Mouse (Mus musculus) heart, embryonic 12.5 days (tissue): ENCODE data around the gene Etfa. TPM values are rescaled to one million over a fixed set of nuclear protein-coding genes. Genes with fewer than 3 reads are reported as not detected.

ENCODE experiments used
- ATAC-seq: fragments of 200-750 bp; cut with Nextera tagmentation; 2 replicates; pipeline ENCODE4 v1.8.0; 2017; ENCODE audit warnings: moderate TSS enrichment, moderate library complexity; ENCODE audit not compliant: insufficient number of reproducible peaks, low FRiP score
- H3K27ac ChIP-seq: fragments of 300-500 bp; sonication (generic); 2 replicates; pipeline ENCODE4 v1.5.1; 2016; ENCODE audit warnings: mild to moderate bottlenecking, moderate library complexity; ENCODE audit not compliant: poor library complexity, severe bottlenecking
- H3K27me3 ChIP-seq: fragments of 300-500 bp; sonication (generic); replicated peaks from 2 replicates; pipeline ENCODE4 v1.6.1; 2016; ENCODE audit warnings: mild to moderate bottlenecking, moderate library complexity
- H3K36me3 ChIP-seq: fragments of 300-500 bp; sonication (generic); 2 replicates; pipeline ENCODE4 v1.6.1; 2016; ENCODE audit warnings: mild to moderate bottlenecking, moderate library complexity
- H3K4me1 ChIP-seq: fragments of 300-500 bp; sonication (generic); replicated peaks from 2 replicates; pipeline ENCODE4 v1.6.1; 2016; ENCODE audit warnings: mild to moderate bottlenecking
- H3K4me2 ChIP-seq: fragments of 300-500 bp; sonication (generic); 2 replicates; pipeline ENCODE4 v1.6.1; 2016; ENCODE audit warnings: mild to moderate bottlenecking, moderate library complexity
- H3K4me3 ChIP-seq: fragments of 300-500 bp; sonication (generic); 2 replicates; pipeline ENCODE4 v1.5.1; 2016; ENCODE audit warnings: mild to moderate bottlenecking
- H3K9ac ChIP-seq: fragments of 300-500 bp; sonication (generic); 2 replicates; pipeline ENCODE4 v1.6.1; 2016; ENCODE audit warnings: mild to moderate bottlenecking, moderate library complexity
- H3K9me3 ChIP-seq: fragments of 300-500 bp; sonication (generic); replicated peaks from 2 replicates; pipeline ENCODE4 v1.6.1; 2016; ENCODE audit warnings: mild to moderate bottlenecking, moderate library complexity
- WGBS: fragments of 180-500 bp; shearing (Covaris S2); methylation state at CpG from one replicate; pipeline ENCODE4 v1.1.7; 2016; 5-methylcytosine and 5-hydroxymethylcytosine counted together
- polyA plus RNA-seq: library from polyadenylated mRNA; unstranded; fragments of >200 nt; fragmentation: Nextera tagmentation; extraction: Ambion mirVana; gene quantifications from 2 replicates; pipeline ENCODE4 v1.2.1, GENCODE M21; 2016

The Etfa gene
- polyA plus RNA-seq, 1 experiment from 2014 or later: 318 TPM

- peak overlapping the region; percentile 98; the same call in 1 of the 2 replicates for H3K9ac ChIP-seq
- H3K4me1 ChIP-seq: peaks cover 18% of the 10 kb centered on the region
- WGBS: 79% methylated on average over 10 of the region's 10 CpGs
- no peaks in the 10 kb centered on the region for H3K9me3 ChIP-seq
- H3K27ac ChIP-seq: no peak overlapping the region
- peaks cover 5% of the 10 kb centered on the region for H3K36me3 ChIP-seq
- H3K27me3 ChIP-seq: peaks cover 19% of the 10 kb centered on the region
- no peak for ATAC-seq
- H3K4me3 ChIP-seq: peak overlapping the region; percentile 98
- peak overlapping the region; percentile 81 for H3K4me2 ChIP-seq
These were observed 1.3 kb downstream of the Etfa start for GRCm38 (mm10) chr9:55510651-55511235.

DNA sequence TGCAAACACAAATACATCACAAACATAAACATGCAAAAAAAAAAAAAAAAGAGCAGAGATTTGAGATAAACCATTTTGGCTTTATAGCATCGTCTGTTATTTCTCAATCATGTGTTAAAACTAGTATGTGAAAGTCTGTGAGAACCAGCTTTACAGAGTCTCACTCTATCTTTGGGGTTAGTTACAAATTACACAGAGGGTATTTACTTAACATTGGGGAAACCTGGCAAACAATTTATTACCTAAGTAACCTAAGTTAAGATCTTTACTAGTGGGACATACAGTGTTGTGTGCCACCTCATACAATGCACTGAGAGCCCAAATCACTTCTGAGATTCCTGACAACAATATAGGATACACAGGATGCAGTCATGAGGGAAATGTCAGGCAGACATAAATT, 2.3 kb downstream of the Etfa start:
- Histone ChIP-seq H3K4me1 (peaks cover 28% of the 10 kb centered on the region), H3K27ac (no peak overlapping the region), H3K4me3 (no peak overlapping the region), H3K4me2 (no peak overlapping the region), H3K27me3 (peaks cover 14% of the 10 kb centered on the region), H3K9me3 (no peaks in the 10 kb centered on the region), H3K9ac (no peak overlapping the region), H3K36me3 (peaks cover 5% of the 10 kb centered on the region)
- ATAC-seq: no peak
- 84% methylated on average over 1 of the region's 1 CpGs for WGBS

DNA sequence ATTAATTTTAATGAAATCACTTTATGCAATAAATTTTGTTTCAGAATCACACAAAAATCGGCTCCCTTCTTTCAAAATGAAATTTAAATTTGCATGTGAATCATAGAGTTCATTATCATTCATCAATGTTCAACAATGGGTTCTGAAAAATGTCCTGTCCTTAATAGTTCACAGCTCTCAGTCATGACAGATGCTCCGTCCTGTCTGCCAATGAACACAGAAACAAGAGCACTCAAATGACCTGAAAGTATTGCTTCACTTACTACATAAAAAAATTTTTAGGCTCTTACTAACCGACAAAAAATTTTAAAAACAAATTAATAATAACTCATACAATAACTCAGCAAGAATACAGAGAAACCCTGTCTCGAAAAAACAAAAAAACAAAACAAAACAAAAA, 3.3 kb downstream of the Etfa start:
- 82% methylated on average over 4 of the region's 4 CpGs for WGBS
- H3K4me3 ChIP-seq: no peak overlapping the region
- ATAC-seq: no peak
- H3K27ac ChIP-seq: no peak overlapping the region
- no peaks in the 10 kb centered on the region for H3K9me3 ChIP-seq
- H3K27me3 ChIP-seq: peaks cover 3% of the 10 kb centered on the region; the same call in 1 of the 2 replicates
- peaks cover 29% of the 10 kb centered on the region for H3K4me1 ChIP-seq
- no peak overlapping the region for H3K4me2 ChIP-seq
- H3K36me3 ChIP-seq: peaks cover 5% of the 10 kb centered on the region
- no peak overlapping the region for H3K9ac ChIP-seq

- 0 out of 2 replicates have a peak, but pooled peaks cover 3% of the 10 kb centered on the region for H3K27me3 ChIP-seq
- H3K4me1 ChIP-seq: peaks cover 29% of the 10 kb centered on the region
- H3K27ac ChIP-seq: no peak overlapping the region
- ATAC-seq: no peak
- no peak overlapping the region for H3K9ac ChIP-seq
- H3K9me3 ChIP-seq: no peaks in the 10 kb centered on the region
- H3K4me3 ChIP-seq: no peak overlapping the region
- 79% methylated on average over 3 of the region's 3 CpGs for WGBS
- H3K36me3 ChIP-seq: peaks cover 5% of the 10 kb centered on the region
- no peak overlapping the region for H3K4me2 ChIP-seq
These were observed 4.1 kb downstream of the Etfa start for GRCm38 (mm10) chr9:55507922-55508321.

DNA sequence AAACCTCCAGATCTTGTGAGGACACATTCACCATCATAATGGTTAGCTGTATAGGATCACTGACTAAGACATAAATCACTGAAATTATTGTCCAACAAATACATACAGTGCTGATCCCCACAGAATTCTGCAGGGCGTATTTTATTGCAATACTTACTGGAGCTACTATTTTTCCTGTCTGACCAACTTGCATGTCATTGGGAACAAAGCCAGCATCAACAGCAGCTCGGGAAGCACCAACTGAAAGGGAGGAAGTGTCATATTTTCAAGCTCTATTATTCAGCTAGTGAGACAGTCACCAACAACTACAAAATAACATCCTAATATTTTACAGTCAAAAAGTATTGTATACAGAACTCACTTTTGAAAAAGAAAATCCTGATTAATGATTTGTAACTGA, 29.9 kb downstream of the Etfa start:
- ATAC-seq: no peak
- H3K36me3 ChIP-seq: peaks cover 39% of the 10 kb centered on the region
- 66% methylated on average over 2 of the region's 2 CpGs for WGBS

DNA sequence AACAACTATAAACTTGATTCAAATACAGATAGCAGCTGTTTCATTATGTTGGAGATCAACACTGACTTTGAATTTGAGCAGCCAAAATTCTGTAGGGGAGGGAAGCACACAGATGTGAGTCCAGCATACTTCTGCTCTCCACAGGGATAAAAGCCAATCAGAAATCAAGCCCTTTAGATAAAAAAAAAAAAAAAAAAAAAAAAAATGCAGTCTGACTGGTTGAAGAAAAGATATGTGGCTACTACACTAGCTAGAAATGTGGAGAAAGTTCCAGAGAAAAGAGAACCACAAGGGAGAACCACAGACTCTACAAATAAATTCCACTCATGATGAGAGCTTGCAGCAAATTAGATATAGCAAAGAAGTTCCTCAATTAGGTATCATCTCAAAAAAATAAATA, 33.3 kb downstream of the Etfa start:
- no peak for ATAC-seq
- no peak overlapping the region for H3K4me3 ChIP-seq
- H3K27me3 ChIP-seq: no peaks in the 10 kb centered on the region
- H3K9me3 ChIP-seq: no peaks in the 10 kb centered on the region
- H3K36me3 ChIP-seq: peaks cover 22% of the 10 kb centered on the region
- H3K4me1 ChIP-seq: no peaks in the 10 kb centered on the region
- H3K9ac ChIP-seq: no peak overlapping the region
- H3K27ac ChIP-seq: no peak overlapping the region
- no peak overlapping the region for H3K4me2 ChIP-seq

More for the DNA sequence above, 29.9 kb downstream of the Etfa start:
- Histone ChIP-seq H3K27me3 (no peaks in the 10 kb centered on the region), H3K4me2 (no peak overlapping the region), H3K9me3 (no peaks in the 10 kb centered on the region), H3K27ac (no peak overlapping the region), H3K9ac (no peak overlapping the region), H3K4me1 (no peaks in the 10 kb centered on the region), H3K4me3 (no peak overlapping the region)

DNA sequence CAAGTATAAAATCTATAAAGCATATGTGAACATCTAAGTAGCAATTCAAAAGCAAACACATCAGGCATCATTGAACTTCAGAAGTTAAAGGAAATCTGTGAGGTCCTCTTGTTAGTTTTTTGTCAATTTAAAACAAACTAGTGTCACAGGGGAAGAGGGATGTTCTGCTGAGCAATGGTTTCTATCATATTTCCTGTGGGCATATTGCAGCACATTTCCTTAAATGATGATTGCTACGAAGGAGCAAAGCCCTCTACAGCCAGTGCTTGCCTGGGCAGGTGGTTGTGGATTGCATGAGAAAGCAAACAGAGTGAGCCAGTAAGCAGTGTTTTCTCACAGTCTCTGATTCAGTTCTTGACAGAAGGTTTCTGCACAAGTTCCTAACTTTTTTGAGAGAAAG, 36.0 kb downstream of the Etfa start:
- Histone ChIP-seq H3K4me2 (no peak overlapping the region), H3K4me3 (no peak overlapping the region), H3K9ac (no peak overlapping the region), H3K9me3 (no peaks in the 10 kb centered on the region), H3K4me1 (no peaks in the 10 kb centered on the region), H3K27me3 (no peaks in the 10 kb centered on the region), H3K27ac (no peak overlapping the region), H3K36me3 (peaks cover 18% of the 10 kb centered on the region)
- 68% methylated on average over 1 of the region's 1 CpGs for WGBS
- no peak for ATAC-seq

DNA sequence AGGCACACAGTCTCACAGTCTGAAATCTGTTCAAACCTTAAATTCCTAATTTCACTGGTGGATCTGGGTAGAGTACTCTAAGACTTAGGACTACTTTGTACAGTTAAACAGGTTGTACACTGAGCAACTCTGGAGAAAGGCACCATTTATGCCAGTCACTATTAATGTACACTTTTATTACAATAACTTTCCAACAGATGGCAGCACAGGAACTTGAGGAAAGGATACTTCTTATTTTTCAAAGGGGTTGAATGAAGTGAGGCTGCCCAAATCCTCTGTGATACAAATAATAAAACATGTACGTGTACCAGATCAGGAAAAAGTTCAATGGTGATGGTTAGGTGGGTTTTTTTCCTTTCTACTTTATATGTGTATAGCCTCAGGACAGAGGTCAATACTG, 43.6 kb downstream of the Etfa start:
- Histone ChIP-seq H3K9ac (no peak overlapping the region), H3K4me3 (no peak overlapping the region), H3K4me1 (no peaks in the 10 kb centered on the region), H3K27me3 (no peaks in the 10 kb centered on the region), H3K9me3 (no peaks in the 10 kb centered on the region), H3K36me3 (peaks cover 11% of the 10 kb centered on the region), H3K4me2 (no peak overlapping the region), H3K27ac (no peak overlapping the region)
- ATAC-seq: no peak
- WGBS: 86% methylated on average over 1 of the region's 1 CpGs

DNA sequence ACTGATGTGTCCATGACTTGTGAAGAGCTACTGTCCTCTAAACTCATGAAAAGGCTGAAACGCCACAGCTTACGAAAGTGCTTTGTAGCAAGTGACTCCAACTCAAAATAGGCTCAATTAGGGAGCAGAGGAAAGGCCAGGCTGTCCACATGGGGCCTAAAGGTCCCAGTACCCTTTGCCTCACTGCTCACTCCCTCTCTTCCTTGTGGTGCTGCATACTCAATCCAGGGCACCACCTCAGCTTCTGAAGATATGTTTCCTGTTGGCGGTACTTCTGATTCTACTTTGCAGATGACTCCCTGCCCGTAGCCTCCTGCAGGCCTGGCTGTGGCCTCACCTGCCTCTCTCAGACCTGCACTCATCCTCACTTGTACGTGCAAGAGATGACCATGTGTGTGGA, 58.7 kb downstream of the Etfa start:
- Histone ChIP-seq H3K4me2 (no peak overlapping the region), H3K4me1 (no peaks in the 10 kb centered on the region), H3K27me3 (no peaks in the 10 kb centered on the region), H3K36me3 (peaks cover 26% of the 10 kb centered on the region; the same call in 1 of the 2 replicates), H3K9me3 (no peaks in the 10 kb centered on the region), H3K4me3 (no peak overlapping the region), H3K27ac (no peak overlapping the region), H3K9ac (no peak overlapping the region)
- ATAC-seq: no peak
- WGBS: 88% methylated on average over 5 of the region's 5 CpGs

DNA sequence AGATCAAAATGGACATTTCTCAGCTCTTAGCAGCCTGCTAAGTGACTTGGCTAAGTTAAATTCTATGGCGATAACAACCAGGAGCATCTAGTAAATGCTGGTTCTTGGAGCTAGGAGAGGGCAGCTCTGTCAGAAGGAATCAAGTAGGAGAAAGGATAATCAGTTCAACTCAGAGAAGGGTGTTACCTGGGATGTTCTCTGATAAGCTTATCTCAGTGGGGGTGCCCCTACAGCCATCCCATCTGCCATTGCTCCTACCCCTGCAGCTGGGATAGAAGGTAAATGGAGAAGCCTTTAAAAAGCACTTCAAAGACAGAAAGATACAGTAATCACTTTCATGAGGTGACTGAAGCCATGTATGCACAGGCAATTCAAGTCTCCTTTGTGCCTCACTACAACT, 59.1 kb downstream of the Etfa start:
- H3K36me3 ChIP-seq: peaks cover 26% of the 10 kb centered on the region; the same call in 1 of the 2 replicates
- no peak for ATAC-seq
- no peak overlapping the region for H3K27ac ChIP-seq
- no peaks in the 10 kb centered on the region for H3K4me1 ChIP-seq
- WGBS: 87% methylated on average over 1 of the region's 1 CpGs
- H3K4me2 ChIP-seq: no peak overlapping the region
- no peaks in the 10 kb centered on the region for H3K27me3 ChIP-seq
- H3K9ac ChIP-seq: no peak overlapping the region
- H3K4me3 ChIP-seq: no peak overlapping the region
- H3K9me3 ChIP-seq: no peaks in the 10 kb centered on the region

DNA sequence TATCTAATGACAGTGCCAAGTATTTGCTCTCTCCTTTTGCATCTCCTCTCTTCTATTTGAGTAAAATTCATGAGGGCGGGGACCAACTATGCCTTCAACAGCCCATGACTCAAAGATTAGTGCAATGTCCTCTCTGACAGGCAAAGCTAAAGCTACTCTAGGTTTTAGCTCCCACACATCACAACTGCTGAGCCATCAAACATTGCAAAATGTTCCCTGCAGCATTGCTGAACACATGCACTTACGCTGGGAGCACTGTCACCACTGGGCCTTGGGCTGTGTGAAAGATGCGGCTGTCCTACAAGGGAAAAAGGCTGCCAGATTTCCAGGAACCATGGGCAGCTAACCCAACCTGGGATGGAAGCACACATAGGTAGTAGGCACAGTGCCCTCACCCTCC, 60.6 kb downstream of the Etfa start:
- Histone ChIP-seq H3K36me3 (peaks cover 26% of the 10 kb centered on the region; the same call in 1 of the 2 replicates), H3K27me3 (no peaks in the 10 kb centered on the region), H3K9ac (no peak overlapping the region), H3K27ac (no peak overlapping the region), H3K4me1 (no peaks in the 10 kb centered on the region), H3K4me2 (no peak overlapping the region), H3K9me3 (no peaks in the 10 kb centered on the region), H3K4me3 (no peak overlapping the region)
- no peak for ATAC-seq
- WGBS: 85% methylated on average over 3 of the region's 3 CpGs

DNA sequence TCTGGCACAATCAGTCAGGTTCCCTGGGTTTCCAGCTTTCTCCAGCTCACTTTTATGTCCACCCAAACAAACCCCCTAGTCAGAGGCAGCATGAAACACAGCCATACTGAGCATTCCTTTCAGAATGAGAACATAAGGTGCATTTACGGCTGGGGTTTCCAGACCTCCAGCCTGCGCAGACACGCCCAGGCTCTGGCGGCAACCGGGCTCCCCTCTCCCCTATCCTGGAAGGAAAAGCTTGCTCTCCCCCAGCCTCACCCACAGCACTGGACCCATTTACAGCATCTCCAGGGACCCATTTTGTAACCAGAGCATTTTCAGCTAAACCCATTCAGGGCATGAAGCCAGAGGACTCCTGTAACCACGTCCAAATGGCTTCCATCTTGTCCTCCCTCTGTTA, 62.0 kb downstream of the Etfa start:
- Histone ChIP-seq H3K9ac (no peak overlapping the region), H3K9me3 (no peaks in the 10 kb centered on the region), H3K4me1 (no peaks in the 10 kb centered on the region), H3K36me3 (peaks cover 16% of the 10 kb centered on the region; the same call in 1 of the 2 replicates), H3K4me3 (no peak overlapping the region), H3K27me3 (peaks cover 2% of the 10 kb centered on the region; the same call in 1 of the 2 replicates), H3K27ac (no peak overlapping the region), H3K4me2 (no peak overlapping the region)
- 76% methylated on average over 6 of the region's 6 CpGs for WGBS
- ATAC-seq: no peak
